Mouse (Mus musculus) adrenal gland, postnatal 4 days (tissue): ENCODE data around the gene Sinhcaf. TPM values are rescaled to one million over a fixed set of nuclear protein-coding genes. Genes with fewer than 3 reads are reported as not detected.
"Not testable (repeated sequence)": the region's sequence is repeated elsewhere in the genome, so short reads cannot be mapped to it uniquely, and the experiment has no call there.

ENCODE experiments used
- DNase-seq, 2 experiments: peaks; one replicate each; pipeline ENCODE4 v3.0.0; 2021 to 2022; ENCODE audit warnings: low spot score in 2 of 2, mixed read lengths in 2 of 2
- total RNA-seq, 2 experiments: library from RNA; stranded (reverse); gene quantifications; 2 replicates each; pipeline ENCODE4 v1.2.3; 2021

The Sinhcaf gene
- total RNA-seq, 2 experiments from 2014 or later = 63.4 to 80.4 TPM

GRCm38 (mm10) chr6:148946881-148947405, 676 bp upstream of the Sinhcaf start:
- DNase-seq = no peak

- DNase-seq = peak; percentile 8 to 24
Observed at GRCm38 (mm10) chr6:148945509-148946408, 508 bp downstream of the Sinhcaf start.

- DNase-seq = peak; percentile 49 to 57
Observed at GRCm38 (mm10) chr6:148944767-148945508, 1.3 kb downstream of the Sinhcaf start.

GRCm38 (mm10) chr6:148944344-148944766, 1.9 kb downstream of the Sinhcaf start:
- peak in 1 of 2 experiments; percentile 33 for DNase-seq

- no peak for DNase-seq
Observed at GRCm38 (mm10) chr6:148943695-148944094, 2.6 kb downstream of the Sinhcaf start.

- DNase-seq = no peak
Observed at GRCm38 (mm10) chr6:148942406-148942805, 3.9 kb downstream of the Sinhcaf start.

GRCm38 (mm10) chr6:148941880-148942279, 4.4 kb downstream of the Sinhcaf start:
- no peak for DNase-seq

- DNase-seq = not testable (repeated sequence)
Observed at GRCm38 (mm10) chr6:148940383-148940782, 5.9 kb downstream of the Sinhcaf start.

GRCm38 (mm10) chr6:148937693-148938092, 8.6 kb downstream of the Sinhcaf start:
- DNase-seq = no peak

GRCm38 (mm10) chr6:148934961-148935590, 11.2 kb downstream of the Sinhcaf start:
- DNase-seq = no peak

GRCm38 (mm10) chr6:148931281-148931680, 15.0 kb downstream of the Sinhcaf start:
- DNase-seq = no peak

- DNase-seq = no peak
Observed at GRCm38 (mm10) chr6:148918841-148919398, 27.3 kb downstream of the Sinhcaf start.

- no peak for DNase-seq
Observed at GRCm38 (mm10) chr6:148917672-148918071, 28.6 kb downstream of the Sinhcaf start.

- DNase-seq = no peak
Observed at GRCm38 (mm10) chr6:148916817-148917216, 29.4 kb downstream of the Sinhcaf start.

- DNase-seq = peak in 1 of 2 experiments; percentile 22
Observed at GRCm38 (mm10) chr6:148913938-148914337, 32.3 kb downstream of the Sinhcaf start.

GRCm38 (mm10) chr6:148911906-148912305, 34.4 kb downstream of the Sinhcaf start:
- not testable (repeated sequence) for DNase-seq

GRCm38 (mm10) chr6:148906958-148907357, 39.3 kb downstream of the Sinhcaf start:
- DNase-seq = no peak

- no peak for DNase-seq
Observed at GRCm38 (mm10) chr6:148902728-148903127, 43.5 kb downstream of the Sinhcaf start.

GRCm38 (mm10) chr6:148896507-148896851, 49.8 kb downstream of the Sinhcaf start:
- DNase-seq = no peak

- peak; percentile 92 to 93 for DNase-seq
Observed at GRCm38 (mm10) chr6:148895773-148896506, 50.3 kb downstream of the Sinhcaf start, which contains the start of gene Caprin2. Caprin2 (minus strand) TSS chr6:148896237.
